Mouse (Mus musculus): ENCODE data around the gene Rpl9-ps6.

GRCm38 (mm10) chr19:32470059-32470497, 3.7 kb upstream of the Rpl9-ps6 start:
- no peak for TF ChIP-seq GATA1 (IDR thresholded peaks at IDR 0.05; ENCODE audit: borderline replicate concordance, low read length)
- TF ChIP-seq FLI1 (IDR thresholded peaks at IDR 0.05; ENCODE audit: low read length) = no peak
